Mouse (Mus musculus): Measurements from ENCODE around the gene Hcar1.

The Hcar1 gene

GRCm38 (mm10) chr5:123862374-123863350 lies 17.2 kb downstream of the Hcar1 start:
- DNase-seq: peak; percentile 7 to 17

GRCm38 (mm10) chr5:123858798-123859197 lies 21.0 kb downstream of the Hcar1 start:
- DNase-seq: no peak

GRCm38 (mm10) chr5:123854511-123854910 lies 25.3 kb downstream of the Hcar1 start:
- no peak for DNase-seq

- no peak for DNase-seq
Measured at GRCm38 (mm10) chr5:123853877-123854504, 25.8 kb downstream of the Hcar1 start.

GRCm38 (mm10) chr5:123851398-123851797 lies 28.4 kb downstream of the Hcar1 start:
- peak; percentile 23 to 24 for DNase-seq

GRCm38 (mm10) chr5:123844316-123844715 lies 35.5 kb downstream of the Hcar1 start:
- no peak for DNase-seq

- DNase-seq: no peak
Measured at GRCm38 (mm10) chr5:123843816-123844215, 36.0 kb downstream of the Hcar1 start.

- DNase-seq: no peak
Measured at GRCm38 (mm10) chr5:123842935-123843282, 36.9 kb downstream of the Hcar1 start.

- no peak for DNase-seq
Measured at GRCm38 (mm10) chr5:123842221-123842934, 37.4 kb downstream of the Hcar1 start.

GRCm38 (mm10) chr5:123837371-123837770 lies 42.4 kb downstream of the Hcar1 start:
- no peak for DNase-seq

GRCm38 (mm10) chr5:123834836-123835235 lies 45.0 kb downstream of the Hcar1 start:
- no peak for DNase-seq

- DNase-seq: no peak
Measured at GRCm38 (mm10) chr5:123832309-123832708, 47.5 kb downstream of the Hcar1 start.

GRCm38 (mm10) chr5:123827659-123828091 lies 52.1 kb downstream of the Hcar1 start:
- no peak for DNase-seq
